Mouse (Mus musculus) thymus, postnatal 25 days (tissue): Measurements from ENCODE around the gene Ercc6l2.

Source experiments
- DNase-seq: peaks from one replicate; pipeline ENCODE4 v3.0.0; 2022

Ercc6l2 gene

DNA sequence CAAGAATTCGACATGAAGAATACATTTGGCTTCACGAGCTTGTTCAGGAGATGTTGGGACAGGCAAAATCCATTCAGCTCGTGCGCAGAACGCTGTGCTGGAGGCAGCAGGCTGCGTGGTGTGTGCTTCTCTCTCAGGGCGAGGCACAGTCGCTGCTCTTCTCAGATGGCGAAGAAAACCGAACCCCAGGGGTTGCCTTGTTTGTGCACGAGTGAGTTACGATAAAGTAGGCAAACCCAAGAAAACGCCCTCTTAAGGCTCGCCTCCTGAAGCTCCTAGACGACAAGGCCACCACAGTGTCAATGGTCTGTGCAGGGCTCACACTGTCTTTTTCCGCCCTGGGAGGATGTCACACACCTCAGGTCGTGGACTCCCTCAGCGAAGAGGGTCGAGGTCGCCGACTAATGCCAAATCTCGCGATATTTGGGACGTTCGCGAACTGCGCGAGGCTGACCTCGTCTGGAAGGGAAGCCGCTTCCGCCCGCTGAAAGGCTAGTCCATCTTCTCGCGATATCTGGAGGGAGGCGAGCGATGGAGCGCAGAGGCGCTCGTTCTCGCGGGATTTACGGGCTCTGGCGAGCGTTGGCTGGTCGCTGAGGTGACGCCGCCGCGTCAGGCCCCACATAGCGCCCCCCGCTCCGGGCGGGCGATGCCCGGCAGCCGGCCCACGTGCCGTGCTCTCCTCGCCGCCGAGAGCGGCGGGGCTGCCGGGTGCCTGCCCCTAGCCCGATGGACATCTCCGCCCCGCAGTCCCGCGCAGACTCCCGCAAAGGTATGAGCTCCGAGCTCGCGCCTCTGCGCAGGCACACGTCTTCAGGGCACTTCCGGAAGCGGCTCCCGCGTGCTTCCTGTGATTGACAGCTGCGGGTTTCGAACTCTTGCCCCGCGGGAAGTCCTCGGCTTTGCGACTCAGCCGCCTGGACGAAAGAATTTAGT lies at the start of gene Ercc6l2:
Gene Ercc6l2 (plus strand): TSS at position 495 of the 936 bp plus-strand sequence.
- DNase-seq, result peak; percentile 100

DNA sequence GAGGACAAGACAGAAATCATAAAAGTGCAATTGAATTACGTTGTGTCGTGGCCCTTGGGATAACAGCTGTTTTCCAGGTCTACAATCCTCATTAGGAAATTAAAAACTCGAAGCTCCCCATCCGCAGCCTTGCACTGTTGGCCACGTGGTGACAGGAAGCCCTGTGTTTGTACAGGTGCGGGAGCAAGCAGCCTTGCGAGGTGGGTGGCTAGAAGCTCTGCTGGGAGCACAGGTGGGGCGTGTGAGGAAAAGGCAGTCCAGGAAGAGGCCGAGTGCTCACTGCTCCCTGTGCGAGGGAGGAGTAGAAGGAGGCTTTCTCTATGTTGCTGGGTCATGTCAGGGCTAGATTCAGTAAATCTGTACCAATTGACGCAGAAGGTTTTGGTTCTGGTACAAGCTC lies 49.0 kb upstream of the Ercc6l2 start:
- DNase-seq, result no peak

DNA sequence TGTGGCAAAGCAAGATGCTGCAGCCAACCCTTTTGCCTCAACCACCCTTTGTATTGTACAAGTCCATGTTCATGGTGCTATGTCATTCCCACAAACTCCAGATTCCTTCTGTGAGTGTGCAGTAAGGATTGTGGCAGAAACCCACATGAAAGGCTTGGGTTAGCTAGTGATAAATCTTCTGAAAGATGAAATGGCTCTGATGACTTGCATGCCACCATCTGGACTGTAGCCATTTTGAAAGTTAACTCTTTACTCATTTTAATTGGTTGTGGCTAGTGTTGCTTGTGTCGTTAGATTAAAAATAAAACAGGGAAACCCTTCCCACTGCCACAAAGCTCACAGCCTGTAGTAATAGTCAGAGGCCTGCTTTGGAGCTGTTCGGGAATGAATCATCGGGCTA lies 44.0 kb upstream of the Ercc6l2 start:
- no peak for DNase-seq

DNA sequence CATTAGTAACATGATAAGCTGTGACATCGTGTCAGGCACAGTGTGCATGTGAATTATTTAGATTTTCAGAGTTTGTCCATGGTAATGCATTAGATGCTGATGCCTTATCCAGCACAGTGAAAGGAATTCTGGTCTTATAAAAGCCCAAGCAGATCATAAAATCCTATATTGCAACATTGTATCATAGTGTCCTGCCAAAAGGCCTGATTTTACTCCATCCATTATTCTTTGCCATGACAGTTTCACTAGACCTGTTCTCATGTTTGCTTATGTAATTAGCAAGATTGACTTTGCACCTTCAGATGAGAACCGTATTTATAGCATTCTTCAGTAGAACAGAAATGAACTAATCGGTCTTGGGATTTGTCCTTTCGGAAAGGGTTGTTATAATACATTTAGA lies 36.1 kb upstream of the Ercc6l2 start:
- DNase-seq, result no peak

DNA sequence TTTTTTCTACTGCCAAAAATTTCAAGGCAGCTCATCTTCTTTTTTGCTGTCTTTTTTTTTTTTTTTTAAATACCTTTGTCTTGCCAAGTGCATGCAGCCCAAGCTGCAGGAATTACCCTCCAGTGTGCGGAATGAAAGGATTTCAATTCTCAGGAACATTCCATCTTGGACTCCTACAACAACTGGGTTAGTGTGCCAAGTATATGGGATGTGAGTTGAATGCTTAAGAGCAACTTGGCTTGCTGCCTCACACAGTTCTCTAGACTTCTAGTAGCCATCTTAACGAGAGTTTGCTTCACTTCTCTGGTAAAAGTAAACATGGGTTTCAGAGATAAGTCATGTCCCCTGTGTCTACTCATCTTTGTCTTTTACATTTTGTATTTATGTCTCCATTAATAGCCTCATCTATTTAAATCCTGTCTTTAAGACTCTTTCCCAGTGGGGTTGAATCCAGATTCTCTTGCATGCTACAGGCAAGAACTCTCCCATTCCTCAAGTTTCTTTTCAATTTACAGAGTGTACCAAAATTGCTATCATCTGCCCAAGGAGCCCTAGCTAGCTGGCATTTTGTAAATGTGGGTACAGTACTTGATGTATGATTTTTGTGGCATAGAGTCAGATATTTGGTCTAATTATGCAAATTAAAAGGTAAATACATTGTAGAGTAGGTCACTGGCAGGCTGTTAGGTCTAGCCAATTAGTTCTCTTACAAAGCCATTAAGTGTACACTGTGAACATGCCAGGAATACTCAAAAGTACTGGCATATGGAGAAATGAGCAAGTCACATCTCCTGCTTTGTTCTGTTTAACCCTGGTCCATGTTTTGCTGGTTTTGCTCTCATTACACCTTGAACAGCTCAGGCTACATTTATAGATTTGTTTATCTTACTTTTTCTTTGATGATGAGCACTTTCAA lies 35.4 kb upstream of the Ercc6l2 start:
- no peak for DNase-seq

DNA sequence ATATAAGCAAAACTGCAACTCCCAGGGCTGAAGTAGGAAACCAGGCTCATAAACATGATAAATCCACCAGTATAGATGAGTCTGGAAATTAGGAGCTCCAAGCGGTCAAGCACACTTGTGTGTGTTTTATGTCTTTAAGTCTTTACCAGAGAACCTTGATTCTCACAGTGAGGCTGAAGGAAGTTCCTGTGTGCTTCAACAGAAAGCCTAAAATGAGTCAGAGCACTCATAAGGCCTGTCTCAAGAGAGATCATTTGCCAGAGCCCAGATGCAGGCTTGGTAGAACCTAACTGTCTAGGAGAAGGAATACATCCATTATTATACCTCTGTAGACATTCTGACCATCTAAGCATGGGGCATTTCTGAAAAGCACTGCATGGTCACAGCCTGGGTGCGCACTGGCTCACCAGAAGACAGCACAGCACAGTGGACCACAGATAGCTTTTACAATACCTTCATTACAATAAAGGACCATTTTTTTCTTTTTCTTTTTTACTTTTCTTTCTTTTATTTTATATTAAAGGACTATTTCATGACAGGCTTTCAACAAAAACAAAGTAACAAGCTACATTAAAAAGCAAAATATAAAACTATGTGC lies 22.7 kb upstream of the Ercc6l2 start:
- no peak for DNase-seq

DNA sequence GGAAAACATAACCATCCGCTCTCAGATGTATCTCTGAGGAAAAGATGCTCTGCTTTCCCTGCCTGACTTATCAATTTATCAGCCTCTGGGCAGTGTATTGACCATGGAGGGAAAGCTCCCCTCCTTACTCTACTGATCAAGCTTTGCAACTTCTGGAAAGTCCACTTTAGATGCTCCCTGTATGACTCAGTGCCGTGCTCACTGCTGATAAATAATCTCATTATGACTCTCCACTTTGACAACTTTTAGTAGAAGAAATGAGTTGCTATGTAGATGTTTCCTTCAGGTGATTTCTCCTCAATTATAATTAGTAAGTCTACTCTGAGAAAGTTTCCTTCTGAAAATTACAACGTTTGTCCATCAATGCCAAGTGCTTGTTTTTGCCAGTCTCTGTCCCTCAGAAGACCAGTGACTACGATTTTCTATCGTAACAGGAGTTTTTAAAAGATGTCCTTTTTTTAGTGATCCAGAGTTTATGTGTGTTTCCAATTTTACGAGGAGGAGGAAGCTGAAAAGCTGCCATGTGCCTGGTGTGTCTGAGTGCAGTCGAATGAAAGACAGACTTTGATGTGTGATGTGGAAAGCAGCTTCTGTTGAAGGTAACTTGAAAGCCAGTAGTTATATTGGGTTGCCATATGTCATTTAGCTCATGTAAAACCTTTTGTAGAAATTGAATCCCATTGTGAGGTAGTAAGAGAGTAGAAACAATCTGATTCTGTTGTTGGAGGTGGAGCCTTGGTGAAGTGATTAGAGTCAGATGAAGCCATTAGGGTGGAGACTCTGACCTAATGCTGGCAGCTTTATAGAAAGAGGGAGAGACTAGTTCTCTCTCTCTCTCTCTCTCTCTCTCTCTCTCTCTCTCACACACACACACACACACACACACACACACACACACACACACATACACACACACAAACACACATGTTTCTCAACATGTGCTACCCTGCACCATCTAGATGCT lies 21.4 kb upstream of the Ercc6l2 start:
- no peak for DNase-seq

DNA sequence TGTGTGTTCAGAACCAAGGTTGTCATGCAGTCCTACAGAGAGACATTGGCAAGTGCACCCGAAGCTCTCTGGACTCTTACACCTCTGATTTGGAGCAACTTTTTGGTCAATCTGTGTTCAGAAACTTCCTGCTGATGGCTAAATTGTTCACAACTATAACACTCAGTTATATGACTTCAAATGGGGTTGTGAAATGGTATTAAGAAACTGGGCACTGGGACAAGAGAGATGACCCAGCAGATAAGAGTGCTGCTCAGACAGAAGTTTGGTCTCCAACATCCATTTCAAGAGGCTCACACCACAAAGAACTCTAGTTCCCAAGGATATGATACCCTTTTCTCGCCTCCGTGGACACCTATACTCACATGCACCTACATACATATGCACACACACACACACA lies 16.4 kb upstream of the Ercc6l2 start:
- DNase-seq, result no peak

DNA sequence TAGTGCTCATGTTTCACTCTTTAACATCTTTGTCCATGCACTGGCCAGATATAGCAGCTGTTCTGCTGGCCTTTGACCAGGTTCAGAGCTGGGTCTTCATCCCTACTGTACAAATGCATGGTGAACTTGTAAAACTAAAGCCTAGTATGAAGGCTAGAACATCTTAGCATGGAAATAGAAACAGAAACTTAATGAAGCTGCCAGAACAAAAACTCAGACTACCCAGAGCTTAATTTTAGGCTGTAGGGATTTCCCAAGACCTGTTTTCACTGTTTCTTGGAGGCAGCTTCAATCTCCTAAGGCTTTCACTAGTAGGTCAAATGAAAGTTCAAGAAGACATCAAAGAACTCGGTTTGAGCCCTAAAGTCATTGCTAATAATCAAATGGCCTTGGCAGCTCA lies 15.1 kb upstream of the Ercc6l2 start:
- no peak for DNase-seq

DNA sequence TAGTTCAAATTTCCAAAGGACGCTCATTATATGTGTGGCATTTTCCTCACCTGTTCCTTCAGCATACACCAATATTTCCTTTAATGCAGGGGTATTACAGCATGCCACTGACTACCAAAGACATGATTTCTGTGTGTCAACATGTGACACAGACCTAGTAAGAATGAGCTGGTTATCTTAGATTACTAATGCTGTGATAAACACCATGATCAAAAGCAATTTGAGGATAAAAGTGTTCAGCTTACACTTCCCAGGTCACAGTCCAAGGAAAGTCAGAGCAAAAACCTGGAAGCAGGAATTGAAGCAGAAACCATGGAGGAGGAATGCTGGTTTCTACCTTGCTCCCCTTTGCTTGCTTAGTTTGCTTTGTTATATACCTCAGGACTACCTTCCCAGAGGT lies 13.8 kb upstream of the Ercc6l2 start:
- no peak for DNase-seq

DNA sequence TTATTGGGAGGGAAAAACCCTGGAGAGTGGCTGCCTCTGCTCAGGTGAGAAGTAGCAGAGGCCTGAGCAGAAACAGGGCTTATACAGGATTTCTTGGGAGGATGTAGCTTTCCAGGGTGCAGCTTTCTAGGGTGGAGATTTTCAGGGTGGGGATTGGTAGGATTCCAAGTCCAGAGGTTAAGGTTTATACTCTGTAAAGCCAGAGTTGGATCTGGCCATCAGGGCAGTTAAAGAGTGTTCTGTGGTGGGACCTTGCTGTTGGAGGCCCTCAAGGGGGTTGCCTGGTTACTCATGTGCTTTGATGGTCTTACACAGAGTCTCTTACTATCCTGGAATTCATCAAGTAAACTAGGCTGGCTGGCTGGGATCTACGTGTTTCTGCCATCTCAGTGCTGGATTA lies 7.8 kb upstream of the Ercc6l2 start:
- peak; percentile 11 for DNase-seq

DNA sequence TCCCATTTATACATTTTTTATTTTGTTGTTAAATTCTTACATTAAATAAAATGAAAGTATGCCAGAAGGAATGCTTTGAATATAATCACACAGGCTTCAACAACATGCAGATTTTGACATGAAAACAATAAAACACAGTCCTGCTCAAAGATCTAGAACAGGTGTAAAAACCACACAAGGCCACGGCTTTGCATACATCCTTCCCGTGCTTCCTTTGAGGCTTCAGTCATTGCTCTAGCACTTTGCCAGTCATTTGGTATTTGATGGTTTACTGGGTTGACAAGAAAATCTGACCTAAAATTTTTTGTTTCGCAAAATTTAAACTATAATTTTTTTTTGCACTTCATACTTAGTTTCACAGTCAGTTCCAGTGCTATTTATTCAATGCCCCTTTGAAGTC lies 7.1 kb upstream of the Ercc6l2 start:
- DNase-seq, result peak; percentile 47

DNA sequence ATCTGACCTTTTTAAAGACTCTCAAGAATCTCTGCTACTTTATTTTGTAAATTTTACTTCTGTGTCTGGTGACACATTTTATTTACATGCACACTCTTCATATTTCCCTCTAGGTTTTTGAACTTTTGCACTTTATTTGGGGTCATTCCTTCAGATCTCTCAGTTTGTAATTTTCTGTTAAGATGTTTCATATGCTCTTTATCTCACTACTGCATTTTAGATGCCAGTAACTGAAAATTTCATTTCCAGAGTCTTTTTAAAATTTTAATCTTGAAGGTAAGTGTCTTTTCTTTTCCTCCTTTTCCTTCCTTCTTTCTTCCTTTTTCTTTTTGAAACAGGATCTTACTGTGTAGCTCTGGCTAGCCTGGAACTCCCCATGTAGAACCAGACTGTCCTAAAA lies 3.6 kb upstream of the Ercc6l2 start:
- DNase-seq, result no peak

DNA sequence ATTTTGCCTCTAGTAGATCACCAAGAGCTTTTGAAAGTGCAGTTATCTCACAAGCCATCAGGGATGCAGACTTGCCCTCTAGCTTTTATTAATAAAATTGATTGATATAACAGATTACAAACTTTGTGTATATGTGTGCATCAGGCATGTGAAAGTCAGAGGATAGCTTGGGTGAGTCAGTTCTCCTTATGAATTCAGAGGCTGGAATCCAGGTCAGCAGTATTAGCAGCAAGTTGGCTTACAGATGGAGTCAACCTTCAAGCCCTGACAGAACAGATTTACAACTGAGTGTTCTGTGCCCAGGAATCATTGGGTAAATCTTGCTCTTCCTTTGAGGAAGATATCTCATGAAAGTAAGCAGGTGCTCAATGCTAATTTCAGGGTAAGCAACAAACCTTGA lies 891 bp downstream of the Ercc6l2 start:
- DNase-seq, result no peak

DNA sequence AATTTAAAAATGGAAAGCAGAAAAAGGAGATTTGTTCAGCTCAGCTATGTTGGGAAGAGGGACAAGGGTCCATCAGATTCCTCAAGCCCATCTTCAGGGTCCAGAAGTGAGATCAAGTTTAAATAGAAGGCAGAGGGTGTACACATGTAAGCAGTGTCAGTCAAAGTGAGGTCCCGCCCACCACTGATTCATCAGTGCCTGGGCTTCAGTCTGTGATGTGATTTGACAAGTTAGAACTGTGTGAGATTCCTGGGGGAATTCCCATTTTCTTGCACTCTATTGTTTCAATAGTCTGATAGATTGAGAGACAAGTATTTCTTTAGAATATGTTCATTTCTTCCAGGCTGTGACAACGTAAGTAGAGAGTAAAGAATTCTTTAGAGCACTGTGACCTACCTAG lies 30.7 kb downstream of the Ercc6l2 start:
- no peak for DNase-seq

DNA sequence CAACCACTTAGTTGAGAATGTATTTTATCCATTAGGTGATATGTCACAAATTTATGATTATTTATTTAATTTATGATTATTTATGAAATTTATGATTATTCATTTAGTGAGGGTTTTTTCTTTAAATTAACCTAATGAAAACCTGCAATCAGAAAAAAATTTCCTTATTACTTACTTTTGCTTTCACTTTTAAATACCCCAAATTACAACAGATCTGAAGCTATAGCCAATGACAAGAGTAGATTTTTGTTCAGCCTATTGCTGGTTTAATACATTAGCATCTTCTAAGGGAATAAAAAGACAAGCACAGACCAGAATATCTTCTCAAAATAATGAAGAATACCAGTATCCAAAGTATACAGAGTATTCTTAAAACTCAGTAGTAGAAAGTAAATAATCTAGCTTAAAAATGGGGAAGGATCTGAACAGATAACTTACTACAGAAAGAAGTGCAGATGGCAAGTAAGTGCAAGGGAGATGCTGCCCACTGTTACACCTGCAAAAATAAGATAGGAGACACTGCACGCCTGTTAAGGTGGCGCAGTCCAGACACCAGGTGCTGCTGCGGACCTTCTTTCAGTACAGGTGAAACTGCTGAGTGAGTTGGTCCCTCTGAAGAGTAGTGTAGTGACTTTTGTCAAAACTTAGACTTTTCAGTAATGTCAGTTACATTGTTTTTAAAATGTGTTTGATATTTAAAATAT lies 35.4 kb downstream of the Ercc6l2 start:
- no peak for DNase-seq

DNA sequence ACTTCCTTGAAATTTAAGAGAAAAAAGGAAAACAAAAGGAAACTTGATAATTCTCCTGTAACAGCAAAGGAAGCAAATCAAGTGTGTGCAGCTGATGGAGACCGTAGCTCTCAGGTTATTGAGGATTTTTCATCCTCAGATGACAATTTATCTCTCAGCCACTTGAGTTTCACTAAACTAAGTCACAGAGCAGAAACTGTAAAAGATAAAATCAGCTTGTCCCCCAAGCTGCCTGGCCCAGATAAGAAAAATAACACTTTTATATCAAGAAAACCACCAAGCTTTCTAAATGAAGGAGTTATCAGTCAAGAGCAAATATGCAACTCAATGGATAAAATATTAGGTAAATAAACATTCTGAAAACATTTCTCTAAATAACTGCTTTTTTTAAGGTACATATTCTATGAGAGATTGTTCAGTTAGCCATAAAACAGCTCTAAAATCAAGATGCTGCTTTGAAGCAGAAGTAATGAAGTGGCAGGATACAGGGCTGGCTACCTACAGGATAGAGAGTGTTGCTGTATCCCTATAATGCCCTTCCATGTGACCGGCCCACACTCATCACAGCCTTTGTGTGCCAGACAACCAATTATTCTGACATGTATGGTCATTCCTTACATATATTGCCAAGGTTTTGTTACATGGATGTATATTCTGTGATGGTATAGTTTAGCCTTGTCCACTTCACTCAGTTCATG lies 57.7 kb downstream of the Ercc6l2 start:
- DNase-seq, result no peak

DNA sequence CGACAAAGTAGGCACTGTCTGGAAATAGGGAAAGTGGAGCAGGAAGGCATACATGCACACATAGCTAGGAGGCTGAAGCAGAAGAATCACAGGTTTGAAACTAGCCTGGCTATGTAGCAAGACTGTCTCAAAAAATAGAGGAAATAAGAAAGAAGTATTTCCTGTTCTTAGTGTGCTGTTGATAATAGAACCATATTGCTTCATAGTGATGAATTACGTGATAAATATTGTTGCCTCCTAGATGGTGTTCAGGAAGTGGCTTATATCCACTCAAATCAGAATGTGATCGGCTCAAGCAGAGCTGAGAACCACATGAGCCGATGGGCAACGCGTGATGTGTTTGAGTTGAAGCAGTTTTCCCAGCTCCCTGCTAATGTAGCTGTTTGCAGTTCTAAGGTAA lies 62.1 kb downstream of the Ercc6l2 start:
- DNase-seq, result no peak

DNA sequence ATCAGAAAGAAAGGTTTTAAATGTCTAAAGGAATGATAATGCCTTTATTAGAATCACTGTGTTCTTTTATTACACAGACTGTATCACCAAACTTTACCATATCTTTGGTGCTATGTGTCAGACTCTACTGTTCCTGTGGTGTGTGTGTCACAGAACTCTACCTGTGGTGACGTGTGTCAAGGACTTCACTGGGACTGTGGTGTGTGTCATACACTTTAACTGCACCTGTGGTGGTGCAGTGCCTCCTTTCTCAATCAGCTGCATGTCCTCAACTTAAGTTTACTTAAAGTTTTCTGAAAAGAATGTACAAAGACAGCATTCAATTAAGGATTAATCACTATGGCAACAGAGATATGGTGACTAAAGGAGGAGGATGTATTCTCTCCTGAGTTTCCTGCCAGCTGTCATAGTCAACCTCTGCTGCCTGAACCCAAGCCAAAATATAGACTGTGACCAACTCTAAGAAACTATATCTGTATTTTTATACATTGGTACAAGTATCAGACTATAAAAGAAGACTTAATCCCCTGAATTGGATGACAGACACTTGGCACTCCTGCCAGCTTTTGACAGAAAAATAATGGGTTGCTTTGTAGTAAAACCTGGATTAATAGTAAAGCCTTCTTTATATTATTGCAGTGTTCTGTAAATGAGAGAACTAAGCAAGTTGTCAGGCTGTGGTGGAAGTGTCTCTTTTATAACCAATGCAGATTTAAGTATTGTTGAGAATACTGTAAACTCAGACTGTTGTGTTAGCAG lies 64.2 kb downstream of the Ercc6l2 start:
- DNase-seq, result no peak

DNA sequence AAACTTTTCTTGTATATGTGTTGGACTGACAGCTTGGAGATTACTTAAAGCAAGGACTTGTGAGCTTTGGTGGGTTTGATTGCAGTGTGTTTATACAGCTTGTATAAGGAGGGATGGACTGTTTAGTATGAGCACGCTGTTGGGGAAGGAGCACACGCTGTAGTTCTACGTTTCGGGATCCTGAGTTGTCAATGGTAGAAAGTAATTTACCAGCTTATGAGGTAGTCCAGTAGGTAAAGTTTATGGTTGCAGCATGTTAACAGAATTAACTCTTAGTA lies 64.8 kb downstream of the Ercc6l2 start:
- no peak for DNase-seq
